Mouse (Mus musculus) embryonic facial prominence, embryonic 14.5 days (tissue): ENCODE data around the gene Olfr1350. TPM values are rescaled to one million over a fixed set of nuclear protein-coding genes. Genes with fewer than 3 reads are reported as not detected.

ENCODE experiments used
- polyA plus RNA-seq: library from polyadenylated mRNA; unstranded; fragments of >200 nt; fragmentation: Nextera tagmentation; extraction: Ambion mirVana; gene quantifications from 2 replicates; pipeline ENCODE4 v1.2.1, GENCODE M21; 2014

Olfr1350 gene
- polyA plus RNA-seq, 1 experiment from 2014 or later, result 0.18 TPM

Other genes with a start within 250 kb of the Olfr1350 start
- 6.2 and 6.5 TPM in 2 replicates for gene Zfp583, start 233.6 kb upstream of the Olfr1350 start, polyA plus RNA-seq
- gene Gm3854, start 221.1 kb upstream of the Olfr1350 start, polyA plus RNA-seq, result 1.3 and 1.4 TPM in 2 replicates
- 2.9 and 3.2 TPM in 2 replicates for gene Zfp78, start 201.6 kb upstream of the Olfr1350 start, polyA plus RNA-seq
- 8.5 and 8.9 TPM in 2 replicates for gene Zfp28, start 181.5 kb upstream of the Olfr1350 start, polyA plus RNA-seq
- gene Smim17, start 166.1 kb upstream of the Olfr1350 start, polyA plus RNA-seq, result 0.12 and 0.18 TPM in 2 replicates
- gene Gm20715, start 154.6 kb upstream of the Olfr1350 start, polyA plus RNA-seq, result not detected in 2 replicates
- gene Olfr1344, start 126.2 kb upstream of the Olfr1350 start, polyA plus RNA-seq, result not detected in 2 replicates
- gene Olfr1336, start 108.7 kb upstream of the Olfr1350 start, polyA plus RNA-seq, result 0.06 TPM in 1 of 2 replicates, not detected in the other
- not detected in 2 replicates for gene Olfr1346, start 97.7 kb upstream of the Olfr1350 start, polyA plus RNA-seq
- not detected in 2 replicates for gene Olfr5, start 77.9 kb upstream of the Olfr1350 start, polyA plus RNA-seq
- gene Olfr1347, start 65.1 kb upstream of the Olfr1350 start, polyA plus RNA-seq, result not detected in 2 replicates
- not detected in 2 replicates for gene Olfr1348, start 56.1 kb upstream of the Olfr1350 start, polyA plus RNA-seq
- gene Olfr1349, start 41.9 kb upstream of the Olfr1350 start, polyA plus RNA-seq, result not detected in 2 replicates
- gene Zim1, start 131.6 kb downstream of the Olfr1350 start, polyA plus RNA-seq, result 24.4 and 34.6 TPM in 2 replicates
- gene Peg3, start 165.6 kb downstream of the Olfr1350 start, polyA plus RNA-seq, result 356 and 388 TPM in 2 replicates
- gene Usp29, start 165.7 kb downstream of the Olfr1350 start, polyA plus RNA-seq, result 12.2 and 12.7 TPM in 2 replicates